Mouse (Mus musculus) liver, embryonic 15.5 days (tissue): ENCODE results near the gene Cbx7. TPM values are rescaled to one million over a fixed set of nuclear protein-coding genes. Genes with fewer than 3 reads are reported as not detected.

Source experiments
- ATAC-seq: fragments of 200-750 bp; cut with Nextera tagmentation; 2 replicates; pipeline ENCODE4 v1.8.0; 2017; ENCODE audit warnings: moderate number of reproducible peaks, mild to moderate bottlenecking, moderate library complexity; ENCODE audit not compliant: insufficient read depth
- H3K27ac ChIP-seq: fragments of 300-500 bp; sonication (generic); replicated peaks from 2 replicates; pipeline ENCODE4 v1.5.1; 2015; ENCODE audit warnings: mild to moderate bottlenecking, inconsistent platforms
- H3K27me3 ChIP-seq: fragments of 300-500 bp; sonication (generic); 2 replicates; pipeline ENCODE4 v1.6.1; 2015; ENCODE audit warnings: mild to moderate bottlenecking, inconsistent platforms
- H3K36me3 ChIP-seq: fragments of 300-500 bp; sonication (generic); replicated peaks from 2 replicates; pipeline ENCODE4 v1.6.1; 2015; ENCODE audit warnings: moderate library complexity, mild to moderate bottlenecking, inconsistent platforms
- H3K4me1 ChIP-seq: fragments of 300-500 bp; sonication (generic); replicated peaks from 2 replicates; pipeline ENCODE4 v1.6.1; 2015; ENCODE audit warnings: inconsistent platforms
- H3K4me2 ChIP-seq: fragments of 300-500 bp; sonication (generic); 2 replicates; pipeline ENCODE4 v1.6.1; 2015; ENCODE audit warnings: moderate library complexity, mild to moderate bottlenecking, inconsistent platforms
- H3K4me3 ChIP-seq: fragments of 300-500 bp; sonication (generic); replicated peaks from 2 replicates; pipeline ENCODE4 v1.5.1; 2015; ENCODE audit warnings: mild to moderate bottlenecking, inconsistent platforms
- H3K9ac ChIP-seq: fragments of 300-500 bp; sonication (generic); 2 replicates; pipeline ENCODE4 v1.6.1; 2015; ENCODE audit warnings: moderate library complexity, mild to moderate bottlenecking, inconsistent platforms
- H3K9me3 ChIP-seq: fragments of 300-500 bp; sonication (generic); replicated peaks from 2 replicates; pipeline ENCODE4 v1.6.1; 2016; ENCODE audit warnings: inconsistent platforms
- WGBS: fragments of 180-500 bp; shearing (Covaris S2); methylation state at CpG from one replicate; pipeline ENCODE4 v1.1.7; 2015; ENCODE audit warnings: mixed read lengths; ENCODE audit not compliant: insufficient replicate concordance; 5-methylcytosine and 5-hydroxymethylcytosine counted together
- polyA plus RNA-seq: library from polyadenylated mRNA; unstranded; fragments of >200 nt; fragmentation: Nextera tagmentation; extraction: Ambion mirVana; gene quantifications from 2 replicates; pipeline ENCODE4 v1.2.1, GENCODE M21; 2015

Cbx7 gene
- polyA plus RNA-seq, 1 experiment from 2014 or later: 0.97 TPM

GRCm38 (mm10) chr15:79962661-79963060, 8.3 kb downstream of the Cbx7 start:
- no peaks in the 10 kb centered on the region for H3K27me3 ChIP-seq
- no peak overlapping the region for H3K9ac ChIP-seq
- no peak overlapping the region for H3K4me3 ChIP-seq
- no peaks in the 10 kb centered on the region for H3K9me3 ChIP-seq
- H3K4me1 ChIP-seq: no peaks in the 10 kb centered on the region
- H3K4me2 ChIP-seq: no peak overlapping the region
- ATAC-seq: no peak
- WGBS: 79% methylated on average over 18 of the region's 18 CpGs
- H3K36me3 ChIP-seq: no peaks in the 10 kb centered on the region
- H3K27ac ChIP-seq: no peak overlapping the region

- Histone ChIP-seq H3K4me3 (no peak overlapping the region), H3K9ac (no peak overlapping the region), H3K36me3 (no peaks in the 10 kb centered on the region), H3K27ac (no peak overlapping the region), H3K9me3 (no peaks in the 10 kb centered on the region), H3K4me1 (no peaks in the 10 kb centered on the region), H3K4me2 (no peak overlapping the region), H3K27me3 (no peaks in the 10 kb centered on the region)
- ATAC-seq: no peak
- WGBS: 63% methylated on average over 9 of the region's 9 CpGs
Observed at GRCm38 (mm10) chr15:79961366-79961921, 9.5 kb downstream of the Cbx7 start.

DNA sequence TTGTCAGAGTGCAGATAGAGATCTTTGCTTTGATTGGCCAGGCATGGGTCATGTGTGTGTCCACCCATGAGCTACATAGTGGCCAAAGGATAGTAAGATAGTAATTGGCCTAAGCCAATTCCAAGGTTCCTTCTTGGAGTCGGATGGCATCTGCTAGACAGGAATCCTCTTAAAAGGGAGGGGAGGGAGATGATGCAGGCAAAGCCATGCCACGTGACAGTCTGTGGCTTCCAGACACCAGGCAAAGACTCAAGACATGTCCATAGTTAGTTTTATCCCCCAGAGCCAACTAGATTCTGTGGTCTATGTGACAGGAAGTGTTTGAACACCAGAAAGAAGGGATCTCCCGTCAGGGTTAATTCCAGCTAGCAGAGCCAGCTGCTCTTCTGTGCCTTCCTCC, 12.5 kb downstream of the Cbx7 start:
- Histone ChIP-seq H3K36me3 (no peaks in the 10 kb centered on the region), H3K27ac (no peak overlapping the region)
- WGBS: 20% methylated on average over 3 of the region's 3 CpGs

GRCm38 (mm10) chr15:79956559-79956958, 14.4 kb downstream of the Cbx7 start:
- Histone ChIP-seq H3K4me1 (no peaks in the 10 kb centered on the region), H3K4me3 (no peak overlapping the region), H3K9ac (no peak overlapping the region), H3K27me3 (peaks cover 5% of the 10 kb centered on the region), H3K27ac (no peak overlapping the region), H3K9me3 (no peaks in the 10 kb centered on the region), H3K36me3 (no peaks in the 10 kb centered on the region), H3K4me2 (no peak overlapping the region)
- 48% methylated on average over 8 of the region's 8 CpGs for WGBS
- ATAC-seq: no peak

More for the DNA sequence above, 12.5 kb downstream of the Cbx7 start:
- Histone ChIP-seq H3K4me3 (no peak overlapping the region), H3K27me3 (no peaks in the 10 kb centered on the region), H3K4me1 (no peaks in the 10 kb centered on the region), H3K9ac (no peak overlapping the region), H3K4me2 (no peak overlapping the region), H3K9me3 (no peaks in the 10 kb centered on the region)
- no peak for ATAC-seq

DNA sequence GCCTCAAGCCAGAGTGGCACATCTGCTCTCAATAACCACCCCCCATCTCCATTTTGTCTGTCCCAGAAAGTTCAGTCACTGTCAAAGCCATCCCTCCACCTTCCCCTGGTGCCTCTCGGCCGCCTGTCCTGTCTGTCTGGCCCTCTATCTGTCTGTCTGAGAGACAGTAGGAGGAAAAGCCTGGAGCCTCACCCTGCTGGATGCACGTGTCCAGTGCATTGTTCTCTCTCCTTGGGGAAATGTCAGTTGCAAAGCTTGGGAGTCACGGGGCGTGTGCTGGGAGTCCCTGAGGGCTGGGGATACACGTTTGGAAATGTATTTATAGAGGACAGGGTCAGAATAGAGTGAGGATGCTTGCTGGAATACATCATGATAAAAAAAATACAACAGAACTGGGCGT, 17.4 kb downstream of the Cbx7 start:
- Histone ChIP-seq H3K27me3 (peaks cover 29% of the 10 kb centered on the region), H3K36me3 (no peaks in the 10 kb centered on the region), H3K4me3 (no peak overlapping the region), H3K9me3 (no peaks in the 10 kb centered on the region), H3K9ac (no peak overlapping the region), H3K4me1 (peaks cover 10% of the 10 kb centered on the region), H3K4me2 (no peak overlapping the region), H3K27ac (no peak overlapping the region)
- 60% methylated on average over 7 of the region's 7 CpGs for WGBS
- ATAC-seq: no peak

DNA sequence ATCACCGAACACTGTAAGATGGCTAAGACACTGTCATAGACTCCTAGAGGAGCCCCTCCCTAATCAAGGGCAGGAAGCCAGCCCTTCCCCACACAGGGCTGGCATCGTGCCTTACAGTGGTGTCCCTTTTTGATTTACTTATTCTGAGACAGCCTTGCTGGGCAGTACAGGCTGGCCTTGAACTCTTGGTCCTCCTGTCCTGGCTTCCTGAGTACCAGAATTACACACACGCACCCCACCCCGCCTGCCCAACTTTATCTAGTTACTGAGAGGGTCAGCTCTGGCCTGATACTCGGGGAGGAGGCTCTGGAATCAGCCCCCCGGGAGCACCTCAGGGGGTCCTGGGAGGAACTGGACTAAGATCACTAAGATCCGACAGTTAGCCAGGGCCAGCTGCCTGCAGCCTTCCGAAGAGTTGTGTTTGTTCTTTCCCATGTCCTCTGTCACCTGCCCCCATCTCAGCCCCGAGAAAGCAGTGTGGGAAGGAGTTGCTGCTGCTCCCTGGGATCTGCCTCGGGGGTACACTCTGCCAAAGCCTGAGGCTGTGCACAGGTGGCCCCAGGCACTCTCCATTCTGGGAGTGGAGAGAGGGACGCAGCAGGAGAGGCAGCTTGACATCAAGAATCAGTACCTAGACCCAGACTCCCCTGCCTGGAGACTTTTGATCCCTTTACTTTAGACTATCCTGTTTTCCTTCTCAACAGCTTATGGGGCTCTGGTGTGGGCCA, 18.3 kb downstream of the Cbx7 start:
- Histone ChIP-seq H3K36me3 (no peaks in the 10 kb centered on the region), H3K27me3 (peaks cover 29% of the 10 kb centered on the region), H3K9ac (no peak overlapping the region), H3K9me3 (no peaks in the 10 kb centered on the region), H3K4me1 (peaks cover 10% of the 10 kb centered on the region), H3K4me2 (no peak overlapping the region), H3K4me3 (no peak overlapping the region), H3K27ac (no peak overlapping the region)
- ATAC-seq: no peak
- 42% methylated on average over 11 of the region's 11 CpGs for WGBS

DNA sequence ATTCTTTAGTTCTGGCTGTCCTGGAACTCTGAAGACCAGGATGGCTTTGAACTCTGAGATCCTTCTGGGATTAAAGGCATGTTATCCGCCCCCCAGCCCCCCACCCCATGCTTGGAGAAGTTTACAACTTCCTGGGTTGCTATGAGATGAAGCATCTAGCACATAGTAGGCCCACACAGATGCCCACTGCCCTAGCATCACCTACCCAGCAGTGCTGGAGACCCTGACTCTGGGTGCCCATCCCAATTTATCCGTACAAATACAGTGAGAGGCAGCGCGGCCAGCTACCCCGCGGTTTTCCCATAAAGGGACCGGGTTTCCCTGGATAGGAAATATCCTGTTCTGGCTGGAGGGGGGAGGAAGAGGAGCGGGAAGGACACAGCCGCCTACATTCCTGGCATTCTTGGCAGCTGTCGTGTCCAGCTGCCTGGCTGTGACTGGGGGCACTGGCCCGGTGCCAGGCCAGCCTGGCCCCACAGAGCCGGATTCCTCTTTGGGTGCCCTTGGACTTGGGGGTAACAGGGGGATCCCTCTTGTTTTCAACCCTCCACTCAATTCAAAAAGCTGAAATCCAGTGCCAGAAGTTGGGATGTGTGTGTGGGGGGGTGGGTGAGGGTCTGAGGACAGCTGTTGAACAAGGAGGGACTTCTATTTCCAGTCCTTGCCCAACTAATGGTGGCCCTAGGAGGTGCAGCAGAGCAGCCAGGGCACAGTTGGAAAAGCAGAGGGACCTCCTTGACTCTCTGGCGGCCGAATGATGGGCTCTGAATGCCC, 19.0 kb downstream of the Cbx7 start:
- Histone ChIP-seq H3K4me3 (no peak overlapping the region), H3K27me3 (peaks cover 29% of the 10 kb centered on the region), H3K4me2 (no peak overlapping the region), H3K36me3 (no peaks in the 10 kb centered on the region), H3K9ac (no peak overlapping the region), H3K9me3 (no peaks in the 10 kb centered on the region), H3K4me1 (peaks cover 10% of the 10 kb centered on the region), H3K27ac (no peak overlapping the region)
- ATAC-seq: no peak
- WGBS: 61% methylated on average over 14 of the region's 14 CpGs

GRCm38 (mm10) chr15:79951226-79951625, 19.7 kb downstream of the Cbx7 start:
- ATAC-seq: no peak
- WGBS: 62% methylated on average over 6 of the region's 6 CpGs

DNA sequence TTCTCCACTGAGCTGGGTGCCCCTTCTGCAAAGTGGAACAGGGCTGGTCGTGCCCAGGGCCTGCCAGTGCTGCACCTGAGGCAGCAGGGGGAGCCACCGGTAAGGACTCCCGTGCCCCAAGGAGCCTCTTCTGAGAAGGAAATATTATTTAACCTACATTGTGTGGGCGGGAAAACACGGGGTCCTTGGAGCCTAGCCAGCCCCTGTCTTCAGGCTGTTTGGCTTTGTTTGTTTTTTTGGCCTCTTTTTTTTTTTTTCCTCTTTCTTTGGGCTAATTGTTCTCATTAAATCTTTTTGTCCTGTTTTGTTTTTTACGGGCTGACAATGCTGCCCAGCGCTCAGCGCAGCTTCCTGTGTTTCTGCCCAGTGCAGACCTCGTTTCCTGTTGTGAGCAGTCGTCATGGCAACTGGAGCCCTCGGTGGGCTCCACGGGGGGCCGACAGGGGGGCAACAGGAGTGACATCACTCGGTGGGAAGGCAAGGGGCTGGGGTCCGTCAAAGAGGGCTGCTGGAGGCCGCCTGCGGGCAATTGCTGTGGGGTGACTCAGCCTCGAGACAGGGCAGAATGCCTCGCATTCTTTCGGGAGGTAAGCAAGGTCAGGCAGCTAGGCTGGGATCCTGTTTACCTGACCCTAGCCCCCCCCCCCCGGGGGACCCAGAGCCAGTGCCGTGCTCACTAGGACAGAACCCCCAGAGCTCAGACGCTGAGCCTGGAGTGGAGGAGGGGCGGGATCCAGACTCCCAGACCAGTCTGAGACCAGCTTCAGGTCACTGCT, 20.5 kb downstream of the Cbx7 start:
- H3K27ac ChIP-seq: no peak overlapping the region
- no peak for ATAC-seq
- H3K4me2 ChIP-seq: peak overlapping the region; percentile 51
- no peaks in the 10 kb centered on the region for H3K9me3 ChIP-seq
- H3K4me3 ChIP-seq: no peak overlapping the region
- 6% methylated on average over 24 of the region's 24 CpGs for WGBS
- peaks cover 10% of the 10 kb centered on the region for H3K4me1 ChIP-seq
- H3K9ac ChIP-seq: no peak overlapping the region
- peaks cover 29% of the 10 kb centered on the region for H3K27me3 ChIP-seq
- H3K36me3 ChIP-seq: no peaks in the 10 kb centered on the region

More at GRCm38 (mm10) chr15:79951226-79951625, 19.7 kb downstream of the Cbx7 start:
- Histone ChIP-seq H3K27me3 (peaks cover 29% of the 10 kb centered on the region), H3K27ac (no peak overlapping the region), H3K36me3 (no peaks in the 10 kb centered on the region), H3K4me2 (no peak overlapping the region), H3K4me1 (peaks cover 10% of the 10 kb centered on the region), H3K9ac (no peak overlapping the region), H3K4me3 (no peak overlapping the region), H3K9me3 (no peaks in the 10 kb centered on the region)

- Histone ChIP-seq H3K27ac (no peak overlapping the region), H3K4me1 (peaks cover 10% of the 10 kb centered on the region), H3K4me2 (no peak overlapping the region), H3K9ac (no peak overlapping the region), H3K4me3 (no peak overlapping the region), H3K9me3 (no peaks in the 10 kb centered on the region), H3K27me3 (peaks cover 41% of the 10 kb centered on the region), H3K36me3 (no peaks in the 10 kb centered on the region)
- no peak for ATAC-seq
- WGBS: 61% methylated on average over 6 of the region's 6 CpGs
Observed at GRCm38 (mm10) chr15:79947681-79948080, 23.2 kb downstream of the Cbx7 start.

GRCm38 (mm10) chr15:79946790-79947189, 24.1 kb downstream of the Cbx7 start:
- no peaks in the 10 kb centered on the region for H3K36me3 ChIP-seq
- no peaks in the 10 kb centered on the region for H3K9me3 ChIP-seq
- H3K4me2 ChIP-seq: no peak overlapping the region
- H3K4me1 ChIP-seq: peaks cover 10% of the 10 kb centered on the region
- no peak overlapping the region for H3K27ac ChIP-seq
- H3K9ac ChIP-seq: no peak overlapping the region
- H3K4me3 ChIP-seq: no peak overlapping the region
- ATAC-seq: no peak
- peaks cover 38% of the 10 kb centered on the region for H3K27me3 ChIP-seq
- 63% methylated on average over 9 of the region's 9 CpGs for WGBS
